Mouse (Mus musculus) olfactory bulb, adult 2 months (tissue): Measurements from ENCODE around the gene Rnf44. TPM values are rescaled to one million over a fixed set of nuclear protein-coding genes. Genes with fewer than 3 reads are reported as not detected.
A peak's percentile ranks its signal among the peaks of the same experiment; 100 is the strongest.

ENCODE experiments used
- H3K27ac ChIP-seq: fragments of 200-500 bp; 2 replicates; pipeline ENCODE4 v1.5.1; 2012; ENCODE audit warnings: low read depth, low read length; ENCODE audit not compliant: insufficient read depth
- H3K4me1 ChIP-seq: fragments of 200-500 bp; 2 replicates; pipeline ENCODE4 v1.6.1; 2012; ENCODE audit warnings: low read length; ENCODE audit not compliant: control insufficient read depth, insufficient read depth
- H3K4me3 ChIP-seq: fragments of 200-500 bp; 2 replicates; pipeline ENCODE4 v1.5.1; 2012; ENCODE audit warnings: mild to moderate bottlenecking, low read depth, low read length, moderate library complexity; ENCODE audit not compliant: insufficient read depth
- CTCF ChIP-seq: fragments of 200-500 bp; IDR thresholded peaks from 2 replicates; pipeline ENCODE4 v1.5.1; 2012; ENCODE audit warnings: low read depth, mild to moderate bottlenecking, low read length, moderate library complexity; ENCODE audit not compliant: insufficient read depth
- POLR2A ChIP-seq: fragments of 200-500 bp; IDR thresholded peaks from 2 replicates; pipeline ENCODE4 v1.6.1; 2012; ENCODE audit warnings: mild to moderate bottlenecking, low read depth, low read length, moderate library complexity; ENCODE audit not compliant: insufficient read depth
- WGBS: fragments of 180-500 bp; shearing (Covaris S2); methylation state at CpG from one replicate; pipeline ENCODE4 v1.1.7; 2018; 5-methylcytosine and 5-hydroxymethylcytosine counted together
- polyA plus RNA-seq: library from polyadenylated mRNA; stranded (reverse); fragments of >200 nt; gene quantifications from 2 replicates; pipeline ENCODE4 v1.2.4, GENCODE M21; 2012; ENCODE audit warnings: low replicate concordance; ENCODE audit not compliant: missing spikeins, insufficient read depth, insufficient read length

The Rnf44 gene
- polyA plus RNA-seq, 1 experiment, result not detected

- WGBS, result 74% methylated on average over 3 of the region's 3 CpGs
These were observed 17.2 kb upstream of the Rnf44 start for GRCm38 (mm10) chr13:54710866-54711265.

GRCm38 (mm10) chr13:54704890-54705289 lies 11.2 kb upstream of the Rnf44 start:
- Histone ChIP-seq H3K4me1 (no peaks in the 10 kb centered on the region), H3K27ac (no peak overlapping the region), H3K4me3 (no peak overlapping the region)
- WGBS, result 63% methylated on average over 6 of the region's 6 CpGs
- TF ChIP-seq POLR2A, result no peak
- no peak for TF ChIP-seq CTCF

More at GRCm38 (mm10) chr13:54710866-54711265, 17.2 kb upstream of the Rnf44 start:
- Histone ChIP-seq H3K4me1 (no peaks in the 10 kb centered on the region), H3K27ac (no peak overlapping the region), H3K4me3 (no peak overlapping the region)
- TF ChIP-seq POLR2A (no peak), CTCF (no peak)

GRCm38 (mm10) chr13:54702507-54702906 lies 8.8 kb upstream of the Rnf44 start:
- Histone ChIP-seq H3K4me3 (no peak overlapping the region), H3K4me1 (no peaks in the 10 kb centered on the region), H3K27ac (no peak overlapping the region)
- WGBS, result 72% methylated on average over 7 of the region's 7 CpGs
- TF ChIP-seq CTCF (no peak), POLR2A (no peak)

- Histone ChIP-seq H3K27ac (no peak within 1 kb of the TSS), H3K4me3 (no peak within 1 kb of the TSS), H3K4me1 (no peaks in the 10 kb centered on the region)
- WGBS, result 59% methylated on average over 5 of the region's 5 CpGs
- no peak for TF ChIP-seq CTCF
These were observed 7.5 kb upstream of the Rnf44 start, which contains the start of gene Cdhr2 for GRCm38 (mm10) chr13:54701243-54701642. TSS of gene Cdhr2 (plus strand) at chr13:54701461.

GRCm38 (mm10) chr13:54695479-54696230 lies 1.9 kb upstream of the Rnf44 start:
- TF ChIP-seq POLR2A (no peak), CTCF (no peak)
- 90% methylated on average over 11 of the region's 11 CpGs for WGBS

GRCm38 (mm10) chr13:54694348-54695060 lies 797 bp upstream of the Rnf44 start:
- TF ChIP-seq POLR2A, result no peak
- TF ChIP-seq CTCF, result no peak
- 15% methylated on average over 26 of the region's 26 CpGs for WGBS

More at GRCm38 (mm10) chr13:54695479-54696230, 1.9 kb upstream of the Rnf44 start:
- H3K27ac ChIP-seq, result no peak overlapping the region
- peaks cover 7% of the 10 kb centered on the region for H3K4me1 ChIP-seq
- no peak overlapping the region for H3K4me3 ChIP-seq

GRCm38 (mm10) chr13:54692711-54693557 lies 773 bp downstream of the Rnf44 start:
- no peak for TF ChIP-seq POLR2A
- TF ChIP-seq CTCF, result no peak
- Histone ChIP-seq H3K4me1 (peaks cover 12% of the 10 kb centered on the region), H3K27ac (peak overlapping the region; percentile 84), H3K4me3 (peak overlapping the region; percentile 96)
- WGBS, result 8% methylated on average over 21 of the region's 21 CpGs

More at GRCm38 (mm10) chr13:54694348-54695060, 797 bp upstream of the Rnf44 start:
- peak overlapping the region; percentile 99 for H3K27ac ChIP-seq
- H3K4me1 ChIP-seq, result peaks cover 7% of the 10 kb centered on the region
- H3K4me3 ChIP-seq, result peak overlapping the region; percentile 96

- Histone ChIP-seq H3K4me3 (no peak overlapping the region), H3K4me1 (peaks cover 12% of the 10 kb centered on the region), H3K27ac (no peak overlapping the region)
- TF ChIP-seq POLR2A, result no peak
- TF ChIP-seq CTCF, result no peak
These were observed 2.0 kb downstream of the Rnf44 start for GRCm38 (mm10) chr13:54691737-54692136.
